Mouse (Mus musculus) adrenal gland, postnatal 4 days (tissue): ENCODE results near the gene Ano1. TPM values are rescaled to one million over a fixed set of nuclear protein-coding genes. Genes with fewer than 3 reads are reported as not detected.

Experiments used
- DNase-seq, 2 experiments: peaks; one replicate each; pipeline ENCODE4 v3.0.0; 2021 to 2022; ENCODE audit warnings: low spot score in 2 of 2, mixed read lengths in 2 of 2
- long read RNA-seq, 2 experiments: library from polyadenylated mRNA; stranded (forward); transcript quantifications; one replicate each; pipeline ENCODE4 v2.0.0; 2021
- total RNA-seq, 2 experiments: library from RNA; stranded (reverse); gene quantifications; 2 replicates each; pipeline ENCODE4 v1.2.3; 2021

Ano1 gene
- total RNA-seq = 10 to 100 TPM; 22.7 to 29.3 TPM
- long read RNA-seq, experiment 1, partial matches to known transcripts = 3 of 4 reads
- long read RNA-seq, experiment 1, other reads (novel, unspliced or antisense) = 1 of 4 reads
- long read RNA-seq, experiment 2, partial matches to known transcripts = 3 of 6 reads
- long read RNA-seq, experiment 2, other reads (novel, unspliced or antisense) = 3 of 6 reads

DNA sequence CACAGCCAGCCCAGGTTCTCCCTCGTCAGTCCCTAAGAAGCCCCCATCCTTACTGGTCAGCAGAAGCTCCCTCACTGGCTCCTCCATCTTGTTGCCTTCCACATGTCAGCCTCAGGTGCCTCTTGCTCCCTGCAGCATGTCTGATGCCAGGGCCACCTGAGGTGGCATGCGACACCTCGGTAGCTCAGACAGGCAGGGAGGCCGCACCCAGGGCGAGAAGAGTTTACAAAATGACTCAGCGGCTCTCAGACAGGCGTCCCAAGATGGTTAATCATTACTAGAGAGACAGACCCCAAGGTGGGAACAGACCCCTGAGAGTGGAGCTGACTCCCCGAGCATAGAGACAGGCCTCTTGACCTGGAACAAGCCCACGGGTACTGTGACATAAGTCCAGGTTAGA, at the start of gene Ano1:
Gene Ano1, minus strand, starts transcription at position 142 of the 400 bp plus-strand sequence.
- DNase-seq = no peak

DNA sequence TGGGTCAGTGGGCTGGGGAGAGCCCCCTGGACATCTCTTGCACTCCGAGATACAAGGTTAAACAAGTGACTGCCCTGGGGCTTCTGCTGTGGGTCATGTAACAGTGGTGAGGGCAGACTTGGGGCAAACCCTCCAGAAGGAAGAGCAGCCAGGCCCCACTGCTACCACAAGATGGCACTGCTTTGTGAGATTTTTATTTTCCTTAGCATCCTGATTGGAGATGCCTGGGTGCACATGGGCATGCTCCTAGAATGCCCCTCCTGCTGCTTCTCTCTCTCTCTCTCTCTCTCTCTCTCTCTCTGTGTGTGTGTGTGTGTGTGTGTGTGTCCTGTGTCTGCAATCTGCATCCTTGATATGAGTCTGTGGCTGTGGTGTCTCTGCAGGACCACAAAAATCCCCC, 46.7 kb upstream of the Ano1 start:
- DNase-seq = no peak

- DNase-seq = no peak
Measured at GRCm38 (mm10) chr7:144796986-144797735, 45.4 kb upstream of the Ano1 start.

GRCm38 (mm10) chr7:144795976-144796474, 44.3 kb upstream of the Ano1 start:
- no peak for DNase-seq

DNA sequence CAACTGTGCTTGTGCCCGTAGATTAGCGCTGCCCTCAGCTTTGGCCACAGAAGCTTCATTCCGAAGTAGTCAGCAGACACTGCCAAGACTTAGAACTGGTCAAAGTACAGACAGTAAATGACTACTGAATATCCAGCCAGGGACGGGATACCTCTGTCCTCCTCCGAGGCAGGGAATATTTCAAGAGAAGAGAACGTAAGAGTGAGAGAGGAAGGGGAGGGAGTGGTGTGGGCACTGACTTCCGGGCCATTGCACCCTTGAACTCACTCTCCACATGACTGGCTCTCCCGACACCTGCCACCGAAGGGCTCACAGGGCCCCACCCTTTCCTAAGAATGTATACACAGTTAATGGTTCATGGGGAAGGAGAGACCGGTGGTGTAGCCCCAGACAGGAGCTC, 41.5 kb upstream of the Ano1 start:
- DNase-seq = no peak

- no peak for DNase-seq
Measured at GRCm38 (mm10) chr7:144791426-144791825, 39.7 kb upstream of the Ano1 start.

DNA sequence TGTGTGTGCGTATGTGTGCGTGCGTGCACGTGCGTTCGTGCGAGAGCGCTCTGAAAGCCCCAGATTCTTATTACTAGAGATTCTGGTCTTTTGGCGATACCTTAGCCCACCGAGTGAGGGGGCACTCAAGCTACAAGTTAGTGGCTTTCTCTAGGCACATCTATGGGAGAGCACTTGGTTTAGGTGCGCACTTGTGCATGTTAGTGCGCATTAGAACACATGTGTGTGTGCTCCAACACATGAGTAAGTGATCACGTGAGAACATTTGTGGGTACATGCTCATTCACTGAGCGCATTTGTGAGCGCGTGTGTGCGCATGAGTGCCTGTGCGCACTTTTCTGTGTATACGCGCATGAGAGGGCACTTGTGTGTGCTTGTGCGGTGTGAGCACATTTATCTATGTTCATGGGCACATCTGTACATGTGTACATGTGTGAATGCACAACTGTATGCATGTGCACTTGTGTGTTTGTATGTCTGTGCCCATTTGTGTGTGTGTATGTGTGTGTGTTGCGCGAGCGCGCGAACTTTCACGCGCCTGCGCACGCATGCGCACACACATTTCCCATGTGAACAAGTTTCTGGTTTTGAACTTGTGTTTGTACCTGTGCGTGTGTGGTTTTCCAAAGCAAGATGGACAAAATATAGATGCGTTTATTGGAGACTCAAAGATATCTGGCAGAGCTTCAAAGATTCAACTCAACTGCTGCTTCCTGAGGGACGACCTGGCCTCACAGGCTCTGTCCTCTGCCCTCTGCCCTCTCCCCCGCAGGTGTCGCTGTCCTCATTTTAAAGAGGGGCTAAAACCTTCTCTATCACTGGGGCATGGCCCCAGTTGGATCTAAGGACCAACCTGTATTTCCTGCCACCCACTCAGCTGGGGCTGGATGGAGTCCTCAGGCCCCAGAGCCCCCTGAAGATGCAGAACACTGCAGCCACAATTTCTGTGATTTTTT, 38.1 kb upstream of the Ano1 start:
- no peak for DNase-seq

DNA sequence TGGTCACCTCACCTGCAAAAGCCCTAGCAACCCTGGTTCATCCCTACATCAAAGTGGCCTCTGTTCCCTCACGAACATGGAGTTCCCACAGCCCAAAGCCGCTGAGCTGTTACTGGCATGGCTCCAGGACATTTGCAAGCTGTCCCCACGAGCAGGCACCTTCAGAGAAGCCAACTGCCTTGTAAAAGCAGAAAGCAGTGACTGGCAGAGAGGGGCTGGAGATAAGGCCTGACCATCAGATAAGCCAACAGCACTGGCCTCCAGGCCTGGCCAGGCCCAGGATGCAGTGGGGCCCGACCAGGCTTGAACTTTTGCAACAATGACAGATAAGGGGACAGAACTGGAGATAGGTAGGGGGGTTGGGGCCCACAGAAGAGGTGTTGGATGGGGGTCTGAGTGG, 36.9 kb upstream of the Ano1 start:
- peak in 1 of 2 experiments; percentile 18 for DNase-seq

DNA sequence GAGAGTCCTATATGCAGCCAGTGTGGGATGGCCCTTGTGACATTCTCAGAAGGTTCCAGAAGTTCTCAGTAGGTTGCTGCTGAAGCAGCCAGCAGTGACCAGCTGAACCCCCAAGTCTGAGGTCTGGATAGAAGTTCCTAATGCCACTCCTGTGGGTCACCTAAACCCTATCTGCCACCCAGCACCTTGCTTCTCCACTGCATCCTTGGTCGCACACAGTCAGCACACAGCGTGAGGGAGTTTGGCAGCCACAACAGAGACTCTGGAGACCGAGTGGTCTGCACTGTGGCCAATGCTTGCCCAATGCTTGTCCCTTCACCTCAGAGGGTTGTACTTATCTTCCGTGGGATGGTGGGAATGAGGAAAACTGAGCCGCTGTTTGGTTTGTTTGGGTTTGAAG, 35.7 kb upstream of the Ano1 start:
- no peak for DNase-seq

GRCm38 (mm10) chr7:144786571-144786970, 34.8 kb upstream of the Ano1 start:
- DNase-seq = no peak

DNA sequence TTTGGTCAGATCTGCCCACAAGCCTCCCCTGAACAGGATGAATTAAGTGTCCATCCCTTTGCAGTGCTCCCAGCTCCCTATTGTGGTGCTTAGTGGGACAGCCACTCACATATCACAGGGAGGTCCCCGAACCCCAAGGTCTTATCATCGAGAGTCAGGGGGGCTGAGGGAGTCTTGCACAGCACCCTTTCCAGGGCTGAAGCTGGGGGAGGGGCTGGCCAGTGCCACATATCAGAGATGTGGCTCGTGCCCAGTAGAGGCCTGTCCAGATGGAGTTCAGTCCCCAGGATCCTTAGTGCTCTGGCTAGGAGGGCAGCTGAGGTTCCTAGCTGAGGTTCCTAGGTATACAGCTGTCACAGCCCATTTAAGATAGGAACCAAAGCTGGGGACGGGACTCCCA, 32.4 kb upstream of the Ano1 start:
- no peak for DNase-seq

DNA sequence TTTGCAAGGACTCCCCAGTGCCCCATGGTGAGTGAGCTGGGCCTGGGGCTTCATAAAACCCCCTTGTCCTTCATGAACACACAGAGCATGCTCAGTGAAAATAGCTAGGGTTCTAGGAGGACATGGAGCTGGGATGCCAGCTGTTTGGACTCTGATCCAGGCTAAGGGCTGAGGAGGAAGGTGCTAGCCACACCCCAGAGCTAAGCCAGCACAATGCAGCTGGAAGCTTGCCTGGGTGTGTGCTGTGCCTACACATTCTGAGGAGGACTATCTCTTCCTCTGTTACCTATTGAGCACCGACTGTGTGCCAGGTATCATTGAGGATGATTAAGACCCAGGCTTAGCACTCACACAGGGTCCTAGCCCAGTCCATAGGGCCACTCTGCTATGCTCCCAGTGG, 30.6 kb upstream of the Ano1 start:
- DNase-seq = no peak

- no peak for DNase-seq
Measured at GRCm38 (mm10) chr7:144781337-144781736, 29.6 kb upstream of the Ano1 start.

- DNase-seq = no peak
Measured at GRCm38 (mm10) chr7:144780190-144780589, 28.4 kb upstream of the Ano1 start.

DNA sequence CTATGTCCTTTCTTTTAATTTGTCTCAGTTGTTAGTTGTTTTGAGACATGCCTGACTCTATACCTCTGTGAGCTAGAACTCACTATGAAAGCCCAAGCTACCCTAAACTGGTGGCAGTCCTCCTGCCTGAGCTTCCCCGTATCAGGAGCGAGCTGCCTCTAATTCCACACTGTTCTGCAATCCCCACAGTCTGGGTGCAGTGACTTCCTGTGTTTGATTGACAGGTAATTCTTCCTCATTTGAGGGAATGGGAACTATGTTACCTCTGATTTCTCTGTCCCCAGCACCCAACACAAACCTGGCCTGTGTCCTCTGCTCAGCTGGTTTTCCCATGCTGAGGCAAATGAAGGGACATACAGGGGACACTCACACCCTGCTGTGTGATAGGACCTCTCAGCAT, 27.9 kb upstream of the Ano1 start:
- DNase-seq = no peak

GRCm38 (mm10) chr7:144777805-144778204, 26.0 kb upstream of the Ano1 start:
- DNase-seq = no peak

DNA sequence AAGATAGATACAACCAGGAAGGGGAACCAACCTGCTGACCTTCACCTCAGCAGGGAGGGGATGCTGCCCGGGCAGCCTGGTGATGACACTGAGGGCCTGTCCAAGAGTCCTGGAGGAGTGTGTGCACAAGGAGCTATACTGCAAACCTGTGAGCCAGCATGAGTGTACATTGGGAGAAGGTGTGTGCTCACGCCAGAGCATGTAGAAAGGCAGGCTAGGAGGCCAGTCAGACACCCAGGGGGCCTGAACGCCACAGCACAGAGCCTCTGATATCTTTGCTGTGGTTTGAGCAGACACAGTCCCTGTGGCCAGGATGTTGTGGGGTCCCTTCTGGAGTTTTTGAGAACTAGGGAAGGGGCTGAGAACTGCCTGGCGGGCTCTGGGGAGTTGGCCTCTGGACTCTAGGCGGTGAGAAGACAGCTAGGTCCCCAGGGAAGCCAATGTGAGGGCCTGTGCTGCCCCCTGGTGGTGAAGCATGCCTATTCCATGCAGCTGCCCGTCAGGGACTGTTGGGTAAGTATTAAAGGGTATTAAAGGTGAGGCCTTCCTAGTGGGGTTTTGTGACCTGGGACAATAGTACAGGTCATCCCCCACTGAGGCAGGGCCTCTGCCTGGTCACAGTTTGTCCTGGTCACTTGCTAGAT, 24.2 kb upstream of the Ano1 start:
- peak; percentile 82 to 87 for DNase-seq

DNA sequence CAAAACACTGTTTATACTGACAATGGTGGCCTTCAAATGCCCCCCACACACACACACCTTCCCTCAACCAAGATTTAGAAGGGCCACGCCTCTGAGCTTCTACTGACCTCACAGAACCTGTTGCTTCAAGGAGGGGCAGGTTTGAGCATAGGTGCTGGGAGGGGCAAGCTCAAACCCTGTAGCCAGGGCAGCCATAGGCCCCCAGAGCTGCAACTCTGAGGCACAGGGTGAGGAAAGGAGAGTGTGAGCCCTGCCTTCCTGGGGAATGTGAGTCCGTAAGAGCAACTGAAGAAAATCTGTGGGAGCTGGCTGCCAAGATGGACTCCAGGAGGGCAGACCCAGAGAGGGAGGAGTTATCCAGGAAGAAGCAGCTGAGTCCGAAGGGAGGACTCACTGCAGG, 23.4 kb upstream of the Ano1 start:
- no peak for DNase-seq

- no peak for DNase-seq
Measured at GRCm38 (mm10) chr7:144774283-144774682, 22.5 kb upstream of the Ano1 start.

DNA sequence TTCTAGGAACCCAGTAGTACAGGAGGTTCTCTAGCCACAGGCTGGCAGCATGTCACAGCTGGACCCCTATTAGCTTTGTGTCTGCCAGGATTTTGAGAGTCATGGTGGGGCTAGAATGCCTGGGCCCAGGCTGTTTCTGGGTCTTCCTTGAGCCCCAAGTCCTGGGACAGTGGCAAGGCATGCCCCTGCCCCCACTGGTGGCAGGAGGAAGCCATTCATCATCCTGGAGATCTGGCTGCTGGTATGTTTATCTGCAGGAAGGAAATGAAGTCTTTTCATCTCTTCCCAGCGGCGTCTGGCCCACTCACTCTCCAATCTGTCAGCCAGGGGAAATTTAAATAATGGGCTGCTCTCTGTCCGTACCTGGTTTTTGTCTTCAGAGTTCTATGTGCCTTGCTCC, 18.3 kb upstream of the Ano1 start:
- DNase-seq = no peak

DNA sequence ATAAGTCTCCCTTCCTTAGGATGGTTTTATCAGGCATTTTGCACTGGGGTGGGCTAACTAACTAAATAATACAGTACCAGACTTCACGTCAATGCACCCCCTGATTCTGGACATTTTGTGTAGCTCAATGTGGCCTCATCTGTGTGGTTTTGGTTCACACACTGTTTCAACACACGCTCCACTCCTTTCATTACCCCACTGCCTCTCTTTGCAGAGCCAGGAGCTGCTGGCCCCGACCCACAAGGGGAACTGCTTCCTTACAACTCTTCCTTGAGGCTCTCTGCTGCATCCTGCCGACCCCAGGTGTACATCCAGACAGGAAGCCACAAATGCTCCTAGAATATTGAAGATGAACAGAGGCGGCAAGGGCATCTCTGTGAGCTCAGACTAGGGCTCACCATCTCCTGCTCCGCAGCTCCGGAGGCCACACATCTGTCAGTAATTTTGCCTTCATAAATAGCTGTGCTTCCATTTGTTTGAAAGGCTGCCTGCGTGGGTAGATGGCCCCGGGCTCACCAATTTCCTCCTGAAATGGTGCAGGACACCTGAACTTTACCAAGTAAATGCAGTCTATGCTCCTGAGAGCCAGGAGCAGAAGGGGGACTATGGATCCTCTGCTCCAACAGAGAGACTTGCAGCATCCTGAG, 17.8 kb upstream of the Ano1 start:
- DNase-seq = no peak
